Mouse (Mus musculus): ENCODE measurements around the gene Gm20683. TPM values are rescaled to one million over a fixed set of nuclear protein-coding genes. Genes with fewer than 3 reads are reported as not detected.
A peak's percentile ranks its signal among the peaks of the same experiment; 100 is the strongest.

The Gm20683 gene
- polyA plus RNA-seq, 1 experiment from 2014 or later, result 3.4 TPM

GRCm38 (mm10) chr17:25838904-25839303 is 2.7 kb downstream of the Gm20683 start:
- Histone ChIP-seq H3K27ac (ENCODE audit: low read length) (no peak overlapping the region), H3K4me1 (ENCODE audit: control insufficient read depth, insufficient read depth, low read length) (peaks cover 41% of the 10 kb centered on the region), H3K9ac (ENCODE audit: low read length) (no peak overlapping the region), H3K4me3 (replicated peaks; ENCODE audit: low read length) (no peak overlapping the region), H3K4me2 (ENCODE audit: low read depth, low read length) (no peak overlapping the region), H3K36me3 (ENCODE audit: control insufficient read depth, insufficient read depth, low read length) (peaks cover 34% of the 10 kb centered on the region), H3K9me3 (replicated peaks; ENCODE audit: control insufficient read depth, low read length) (no peaks in the 10 kb centered on the region), H3K27me3 (ENCODE audit: control insufficient read depth, insufficient read depth, low read length) (no peaks in the 10 kb centered on the region)
- no peak for ATAC-seq (ENCODE audit: insufficient read depth, low FRiP score)
- 83% methylated on average over 4 of the region's 4 CpGs for WGBS

- no peak overlapping the region for H3K27ac ChIP-seq (ENCODE audit: low read length)
- peak overlapping the region; percentile 71; the same call in 1 of the 2 replicates for H3K9ac ChIP-seq (ENCODE audit: low read length)
- no peaks in the 10 kb centered on the region for H3K27me3 ChIP-seq (ENCODE audit: control insufficient read depth, insufficient read depth, low read length)
- 56% methylated on average over 3 of the region's 3 CpGs for WGBS
- no peak overlapping the region for H3K4me3 ChIP-seq (replicated peaks; ENCODE audit: low read length)
- ATAC-seq (ENCODE audit: insufficient read depth, low FRiP score), result no peak
- H3K4me2 ChIP-seq (ENCODE audit: low read depth, low read length), result 0 out of 2 replicates have a peak overlapping the region, but pooled peaks have one; percentile 64
- peaks cover 34% of the 10 kb centered on the region for H3K4me1 ChIP-seq (ENCODE audit: control insufficient read depth, insufficient read depth, low read length)
- H3K9me3 ChIP-seq (replicated peaks; ENCODE audit: control insufficient read depth, low read length), result no peaks in the 10 kb centered on the region
- peaks cover 34% of the 10 kb centered on the region for H3K36me3 ChIP-seq (ENCODE audit: control insufficient read depth, insufficient read depth, low read length)
These were observed 4.0 kb downstream of the Gm20683 start for GRCm38 (mm10) chr17:25837533-25837932.

GRCm38 (mm10) chr17:25837076-25837410 is 4.5 kb downstream of the Gm20683 start, which contains the start of gene Rhbdl1:
Gene Rhbdl1 (minus strand): TSS chr17:25837295.
- H3K36me3 ChIP-seq (ENCODE audit: control insufficient read depth, insufficient read depth, low read length), result peaks cover 34% of the 10 kb centered on the region
- no peaks in the 10 kb centered on the region for H3K9me3 ChIP-seq (replicated peaks; ENCODE audit: control insufficient read depth, low read length)
- no peak within 1 kb of the TSS for H3K27ac ChIP-seq (ENCODE audit: low read length)
- H3K4me2 ChIP-seq (ENCODE audit: low read depth, low read length), result peak within 1 kb of the TSS; percentile 64
- H3K4me1 ChIP-seq (ENCODE audit: control insufficient read depth, insufficient read depth, low read length), result peaks cover 35% of the 10 kb centered on the region
- H3K9ac ChIP-seq (ENCODE audit: low read length), result peak within 1 kb of the TSS; percentile 71
- H3K4me3 ChIP-seq (replicated peaks; ENCODE audit: low read length), result peak within 1 kb of the TSS; percentile 36
- no peaks in the 10 kb centered on the region for H3K27me3 ChIP-seq (ENCODE audit: control insufficient read depth, insufficient read depth, low read length)
- ATAC-seq (ENCODE audit: insufficient read depth, low FRiP score), result no peak
- 3% methylated on average over 29 of the region's 29 CpGs for WGBS

GRCm38 (mm10) chr17:25836397-25837075 is 5.0 kb downstream of the Gm20683 start:
- WGBS, result 23% methylated on average over 23 of the region's 23 CpGs
- Histone ChIP-seq H3K27me3 (ENCODE audit: control insufficient read depth, insufficient read depth, low read length) (no peaks in the 10 kb centered on the region), H3K4me1 (ENCODE audit: control insufficient read depth, insufficient read depth, low read length) (peaks cover 40% of the 10 kb centered on the region), H3K9ac (ENCODE audit: low read length) (peak overlapping the region; percentile 71), H3K4me2 (ENCODE audit: low read depth, low read length) (peak overlapping the region; percentile 64), H3K9me3 (replicated peaks; ENCODE audit: control insufficient read depth, low read length) (no peaks in the 10 kb centered on the region), H3K4me3 (replicated peaks; ENCODE audit: low read length) (peak overlapping the region; percentile 36), H3K27ac (ENCODE audit: low read length) (no peak overlapping the region), H3K36me3 (ENCODE audit: control insufficient read depth, insufficient read depth, low read length) (peaks cover 32% of the 10 kb centered on the region)
- no peak for ATAC-seq (ENCODE audit: insufficient read depth, low FRiP score)

GRCm38 (mm10) chr17:25835816-25836215 is 5.7 kb downstream of the Gm20683 start:
- 91% methylated on average over 16 of the region's 16 CpGs for WGBS

GRCm38 (mm10) chr17:25835301-25835700 is 6.3 kb downstream of the Gm20683 start:
- no peaks in the 10 kb centered on the region for H3K9me3 ChIP-seq (replicated peaks; ENCODE audit: control insufficient read depth, low read length)
- H3K27me3 ChIP-seq (ENCODE audit: control insufficient read depth, insufficient read depth, low read length), result no peaks in the 10 kb centered on the region
- peaks cover 52% of the 10 kb centered on the region for H3K4me1 ChIP-seq (ENCODE audit: control insufficient read depth, insufficient read depth, low read length)
- H3K4me3 ChIP-seq (replicated peaks; ENCODE audit: low read length), result no peak overlapping the region
- H3K4me2 ChIP-seq (ENCODE audit: low read depth, low read length), result peak overlapping the region; percentile 81; the same call in 1 of the 2 replicates
- H3K36me3 ChIP-seq (ENCODE audit: control insufficient read depth, insufficient read depth, low read length), result peaks cover 32% of the 10 kb centered on the region
- no peak overlapping the region for H3K27ac ChIP-seq (ENCODE audit: low read length)
- ATAC-seq (ENCODE audit: insufficient read depth, low FRiP score), result no peak
- H3K9ac ChIP-seq (ENCODE audit: low read length), result no peak overlapping the region
- WGBS, result 86% methylated on average over 7 of the region's 7 CpGs

More at GRCm38 (mm10) chr17:25835816-25836215, 5.7 kb downstream of the Gm20683 start:
- Histone ChIP-seq H3K9me3 (replicated peaks; ENCODE audit: control insufficient read depth, low read length) (no peaks in the 10 kb centered on the region), H3K4me2 (ENCODE audit: low read depth, low read length) (0 out of 2 replicates have a peak overlapping the region, but pooled peaks have one; percentile 64), H3K9ac (ENCODE audit: low read length) (0 out of 2 replicates have a peak overlapping the region, but pooled peaks have one; percentile 71), H3K36me3 (ENCODE audit: control insufficient read depth, insufficient read depth, low read length) (peaks cover 30% of the 10 kb centered on the region), H3K4me1 (ENCODE audit: control insufficient read depth, insufficient read depth, low read length) (peaks cover 47% of the 10 kb centered on the region), H3K4me3 (replicated peaks; ENCODE audit: low read length) (0 out of 2 replicates have a peak overlapping the region, but pooled peaks have one; percentile 36), H3K27ac (ENCODE audit: low read length) (0 out of 2 replicates have a peak overlapping the region, but pooled peaks have one; percentile 26), H3K27me3 (ENCODE audit: control insufficient read depth, insufficient read depth, low read length) (no peaks in the 10 kb centered on the region)
- ATAC-seq (ENCODE audit: insufficient read depth, low FRiP score), result no peak

- H3K27ac ChIP-seq (ENCODE audit: low read length), result peak overlapping the region; percentile 99
- no peak for ATAC-seq (ENCODE audit: insufficient read depth, low FRiP score)
- peak overlapping the region; percentile 90 for H3K4me3 ChIP-seq (replicated peaks; ENCODE audit: low read length)
- peaks cover 58% of the 10 kb centered on the region for H3K4me1 ChIP-seq (ENCODE audit: control insufficient read depth, insufficient read depth, low read length)
- peaks cover 29% of the 10 kb centered on the region for H3K36me3 ChIP-seq (ENCODE audit: control insufficient read depth, insufficient read depth, low read length)
- H3K9ac ChIP-seq (ENCODE audit: low read length), result peak overlapping the region; percentile 90
- no peaks in the 10 kb centered on the region for H3K27me3 ChIP-seq (ENCODE audit: control insufficient read depth, insufficient read depth, low read length)
- H3K9me3 ChIP-seq (replicated peaks; ENCODE audit: control insufficient read depth, low read length), result no peaks in the 10 kb centered on the region
- WGBS, result 75% methylated on average over 12 of the region's 12 CpGs
- H3K4me2 ChIP-seq (ENCODE audit: low read depth, low read length), result peak overlapping the region; percentile 81
These were observed 6.9 kb downstream of the Gm20683 start for GRCm38 (mm10) chr17:25834595-25835222.

- H3K36me3 ChIP-seq (ENCODE audit: control insufficient read depth, insufficient read depth, low read length), result peaks cover 24% of the 10 kb centered on the region
- ATAC-seq (ENCODE audit: insufficient read depth, low FRiP score), result no peak
- peak overlapping the region; percentile 99 for H3K27ac ChIP-seq (ENCODE audit: low read length)
- no peaks in the 10 kb centered on the region for H3K9me3 ChIP-seq (replicated peaks; ENCODE audit: control insufficient read depth, low read length)
- H3K4me3 ChIP-seq (replicated peaks; ENCODE audit: low read length), result peak overlapping the region; percentile 90
- peaks cover 59% of the 10 kb centered on the region for H3K4me1 ChIP-seq (ENCODE audit: control insufficient read depth, insufficient read depth, low read length)
- no peaks in the 10 kb centered on the region for H3K27me3 ChIP-seq (ENCODE audit: control insufficient read depth, insufficient read depth, low read length)
- peak overlapping the region; percentile 81 for H3K4me2 ChIP-seq (ENCODE audit: low read depth, low read length)
- WGBS, result 11% methylated on average over 6 of the region's 6 CpGs
- peak overlapping the region; percentile 90 for H3K9ac ChIP-seq (ENCODE audit: low read length)
These were observed 7.5 kb downstream of the Gm20683 start for GRCm38 (mm10) chr17:25833961-25834594.

GRCm38 (mm10) chr17:25833291-25833663 is 8.3 kb downstream of the Gm20683 start, which contains the start of gene Stub1:
Gene Stub1 (minus strand): TSS chr17:25833404.
- H3K9ac ChIP-seq (ENCODE audit: low read length), result peak within 1 kb of the TSS; percentile 92
- H3K4me3 ChIP-seq (replicated peaks; ENCODE audit: low read length), result peak within 1 kb of the TSS; percentile 90
- peak; percentile 77 for ATAC-seq (ENCODE audit: insufficient read depth, low FRiP score)
- H3K4me2 ChIP-seq (ENCODE audit: low read depth, low read length), result peak within 1 kb of the TSS; percentile 88
- H3K4me1 ChIP-seq (ENCODE audit: control insufficient read depth, insufficient read depth, low read length), result peaks cover 62% of the 10 kb centered on the region
- peaks cover 20% of the 10 kb centered on the region for H3K36me3 ChIP-seq (ENCODE audit: control insufficient read depth, insufficient read depth, low read length)
- whole genome bisulfite sequencing, result under 1% methylated on average over 24 of the region's 24 CpGs
- H3K9me3 ChIP-seq (replicated peaks; ENCODE audit: control insufficient read depth, low read length), result no peaks in the 10 kb centered on the region
- H3K27ac ChIP-seq (ENCODE audit: low read length), result peak within 1 kb of the TSS; percentile 99
- no peaks in the 10 kb centered on the region for H3K27me3 ChIP-seq (ENCODE audit: control insufficient read depth, insufficient read depth, low read length)

Measured in stomach, embryonic 16.5 days (tissue).